Mouse (Mus musculus) heart, embryonic 15.5 days (tissue): Measurements from ENCODE around the gene Spag16. TPM values are rescaled to one million over a fixed set of nuclear protein-coding genes. Genes with fewer than 3 reads are reported as not detected.

Experiments
- polyA plus RNA-seq: library from polyadenylated mRNA; unstranded; fragments of >200 nt; fragmentation: Nextera tagmentation; extraction: Ambion mirVana; gene quantifications from 2 replicates; pipeline ENCODE4 v1.2.1, GENCODE M21; 2015

Gene Spag16
- polyA plus RNA-seq, 1 experiment from 2014 or later = 0.25 TPM

Other genes starting within 250 kb of the Spag16 start
- gene Ikzf2, start 139.7 kb upstream of the Spag16 start, polyA plus RNA-seq = 2.3 and 3.5 TPM in 2 replicates